Mouse (Mus musculus) midbrain, embryonic 11.5 days (tissue): ENCODE results near the gene Gas6. TPM values are rescaled to one million over a fixed set of nuclear protein-coding genes. Genes with fewer than 3 reads are reported as not detected.

Experiments used
- ATAC-seq: fragments of 200-750 bp; cut with Nextera tagmentation; 2 replicates; pipeline ENCODE4 v1.8.0; 2017; ENCODE audit warnings: moderate TSS enrichment, moderate library complexity; ENCODE audit not compliant: low FRiP score
- DNase-seq: peaks from one replicate; pipeline ENCODE4 v3.0.0; 2015; ENCODE audit warnings: low spot score; ENCODE audit errors: missing footprints
- H3K27ac ChIP-seq: fragments of 300-500 bp; sonication (generic); 2 replicates; pipeline ENCODE4 v1.5.1; 2014; ENCODE audit warnings: low read depth, low read length
- H3K27me3 ChIP-seq: fragments of 300-500 bp; sonication (generic); 2 replicates; pipeline ENCODE4 v1.6.1; 2014; ENCODE audit warnings: mild to moderate bottlenecking, low read length, moderate library complexity, mixed read lengths; ENCODE audit not compliant: control insufficient read depth, insufficient read depth
- H3K36me3 ChIP-seq: fragments of 300-500 bp; sonication (generic); 2 replicates; pipeline ENCODE4 v1.6.1; 2014; ENCODE audit warnings: mild to moderate bottlenecking, low read length, moderate library complexity, mixed read lengths; ENCODE audit not compliant: control insufficient read depth, insufficient read depth
- H3K4me1 ChIP-seq: fragments of 300-500 bp; sonication (generic); 2 replicates; pipeline ENCODE4 v1.6.1; 2014; ENCODE audit warnings: low read length; ENCODE audit not compliant: control insufficient read depth, insufficient read depth
- H3K4me2 ChIP-seq: fragments of 300-500 bp; sonication (generic); 2 replicates; pipeline ENCODE4 v1.6.1; 2014; ENCODE audit warnings: mild to moderate bottlenecking, moderate library complexity
- H3K4me3 ChIP-seq: fragments of 300-500 bp; sonication (generic); 2 replicates; pipeline ENCODE4 v1.5.1; 2014; ENCODE audit warnings: low read depth, low read length
- H3K9ac ChIP-seq: fragments of 300-500 bp; sonication (generic); 2 replicates; pipeline ENCODE4 v1.6.1; 2014; ENCODE audit warnings: low read length
- H3K9me3 ChIP-seq: fragments of 300-500 bp; sonication (generic); 2 replicates; pipeline ENCODE4 v1.6.1; 2016; ENCODE audit warnings: low read length; ENCODE audit not compliant: control insufficient read depth
- WGBS: fragments of 180-500 bp; shearing (Covaris S2); extraction: QIAGEN DNeasy Blood & Tissue Kit; methylation state at CpG from one replicate; pipeline ENCODE4 v1.1.7; 2014; 5-methylcytosine and 5-hydroxymethylcytosine counted together
- polyA plus RNA-seq: library from polyadenylated mRNA; unstranded; fragments of >200 nt; fragmentation: Nextera tagmentation; extraction: Ambion mirVana; gene quantifications from 2 replicates; pipeline ENCODE4 v1.2.1, GENCODE M21; 2014

The Gas6 gene
- polyA plus RNA-seq, 1 experiment from 2014 or later, result 8.8 TPM

GRCm38 (mm10) chr8:13475892-13476291 is 18.4 kb downstream of the Gas6 start:
- Histone ChIP-seq H3K27ac (no peak overlapping the region), H3K9ac (no peak overlapping the region), H3K27me3 (no peaks in the 10 kb centered on the region), H3K36me3 (no peaks in the 10 kb centered on the region), H3K4me3 (no peak overlapping the region), H3K9me3 (no peaks in the 10 kb centered on the region), H3K4me2 (no peak overlapping the region), H3K4me1 (no peaks in the 10 kb centered on the region)
- DNase-seq, result no peak
- WGBS, result 53% methylated on average over 9 of the region's 9 CpGs
- ATAC-seq, result no peak

- no peak overlapping the region for H3K9ac ChIP-seq
Measured at GRCm38 (mm10) chr8:13472284-13472683, 22.0 kb downstream of the Gas6 start.

GRCm38 (mm10) chr8:13471484-13471883 is 22.8 kb downstream of the Gas6 start:
- H3K36me3 ChIP-seq, result no peaks in the 10 kb centered on the region
- no peak overlapping the region for H3K9ac ChIP-seq
- H3K4me2 ChIP-seq, result no peak overlapping the region
- ATAC-seq (no peak), DNase-seq (no peak)
- no peaks in the 10 kb centered on the region for H3K27me3 ChIP-seq
- no peak overlapping the region for H3K4me3 ChIP-seq
- H3K4me1 ChIP-seq, result no peaks in the 10 kb centered on the region
- no peak overlapping the region for H3K27ac ChIP-seq
- WGBS, result 85% methylated on average over 11 of the region's 11 CpGs
- no peaks in the 10 kb centered on the region for H3K9me3 ChIP-seq

More at GRCm38 (mm10) chr8:13472284-13472683, 22.0 kb downstream of the Gas6 start:
- no peaks in the 10 kb centered on the region for H3K27me3 ChIP-seq
- no peaks in the 10 kb centered on the region for H3K36me3 ChIP-seq
- ATAC-seq (no peak), DNase-seq (no peak)
- H3K4me2 ChIP-seq, result no peak overlapping the region
- 85% methylated on average over 7 of the region's 7 CpGs for WGBS
- no peaks in the 10 kb centered on the region for H3K9me3 ChIP-seq
- H3K4me3 ChIP-seq, result no peak overlapping the region
- H3K4me1 ChIP-seq, result no peaks in the 10 kb centered on the region
- no peak overlapping the region for H3K27ac ChIP-seq

GRCm38 (mm10) chr8:13468737-13469136 is 25.6 kb downstream of the Gas6 start:
- no peaks in the 10 kb centered on the region for H3K9me3 ChIP-seq
- no peaks in the 10 kb centered on the region for H3K27me3 ChIP-seq
- ATAC-seq (no peak), DNase-seq (no peak)
- H3K4me2 ChIP-seq, result no peak overlapping the region
- H3K9ac ChIP-seq, result no peak overlapping the region
- H3K36me3 ChIP-seq, result no peaks in the 10 kb centered on the region
- WGBS, result 84% methylated on average over 9 of the region's 9 CpGs
- H3K4me1 ChIP-seq, result no peaks in the 10 kb centered on the region
- H3K27ac ChIP-seq, result no peak overlapping the region
- no peak overlapping the region for H3K4me3 ChIP-seq

GRCm38 (mm10) chr8:13466989-13467388 is 27.3 kb downstream of the Gas6 start:
- 61% methylated on average over 5 of the region's 5 CpGs for WGBS

GRCm38 (mm10) chr8:13465324-13465723 is 29.0 kb downstream of the Gas6 start:
- DNase-seq (no peak), ATAC-seq (no peak)
- 64% methylated on average over 7 of the region's 7 CpGs for WGBS

More at GRCm38 (mm10) chr8:13466989-13467388, 27.3 kb downstream of the Gas6 start:
- Histone ChIP-seq H3K27me3 (no peaks in the 10 kb centered on the region), H3K4me1 (no peaks in the 10 kb centered on the region), H3K4me2 (no peak overlapping the region), H3K27ac (no peak overlapping the region), H3K9me3 (no peaks in the 10 kb centered on the region), H3K4me3 (no peak overlapping the region), H3K36me3 (no peaks in the 10 kb centered on the region), H3K9ac (no peak overlapping the region)
- DNase-seq (no peak), ATAC-seq (no peak)

GRCm38 (mm10) chr8:13462392-13462791 is 31.9 kb downstream of the Gas6 start:
- Histone ChIP-seq H3K4me2 (no peak overlapping the region), H3K4me1 (no peaks in the 10 kb centered on the region), H3K36me3 (no peaks in the 10 kb centered on the region), H3K9ac (no peak overlapping the region), H3K27ac (no peak overlapping the region), H3K4me3 (no peak overlapping the region), H3K27me3 (no peaks in the 10 kb centered on the region), H3K9me3 (no peaks in the 10 kb centered on the region)
- DNase-seq (no peak), ATAC-seq (no peak)
- 83% methylated on average over 10 of the region's 10 CpGs for WGBS

More at GRCm38 (mm10) chr8:13465324-13465723, 29.0 kb downstream of the Gas6 start:
- no peaks in the 10 kb centered on the region for H3K9me3 ChIP-seq
- H3K27ac ChIP-seq, result no peak overlapping the region
- H3K9ac ChIP-seq, result no peak overlapping the region
- H3K27me3 ChIP-seq, result no peaks in the 10 kb centered on the region
- no peak overlapping the region for H3K4me3 ChIP-seq
- no peak overlapping the region for H3K4me2 ChIP-seq
- H3K4me1 ChIP-seq, result no peaks in the 10 kb centered on the region
- no peaks in the 10 kb centered on the region for H3K36me3 ChIP-seq

- Histone ChIP-seq H3K4me2 (no peak overlapping the region), H3K27ac (no peak overlapping the region), H3K27me3 (no peaks in the 10 kb centered on the region), H3K4me1 (no peaks in the 10 kb centered on the region), H3K36me3 (no peaks in the 10 kb centered on the region), H3K9me3 (no peaks in the 10 kb centered on the region), H3K4me3 (no peak overlapping the region), H3K9ac (no peak overlapping the region)
- DNase-seq (peak; percentile 94), ATAC-seq (no peak)
- 39% methylated on average over 4 of the region's 4 CpGs for WGBS
Measured at GRCm38 (mm10) chr8:13461843-13462242, 32.4 kb downstream of the Gas6 start.

GRCm38 (mm10) chr8:13461085-13461765 is 33.1 kb downstream of the Gas6 start:
- Histone ChIP-seq H3K4me2 (no peak overlapping the region), H3K27ac (no peak overlapping the region), H3K36me3 (no peaks in the 10 kb centered on the region), H3K27me3 (no peaks in the 10 kb centered on the region), H3K4me3 (no peak overlapping the region), H3K4me1 (no peaks in the 10 kb centered on the region), H3K9ac (no peak overlapping the region), H3K9me3 (no peaks in the 10 kb centered on the region)
- WGBS, result 86% methylated on average over 17 of the region's 17 CpGs
- DNase-seq (no peak), ATAC-seq (no peak)
